Mouse (Mus musculus): ENCODE results near the gene Atg4a.

Atg4a gene

DNA sequence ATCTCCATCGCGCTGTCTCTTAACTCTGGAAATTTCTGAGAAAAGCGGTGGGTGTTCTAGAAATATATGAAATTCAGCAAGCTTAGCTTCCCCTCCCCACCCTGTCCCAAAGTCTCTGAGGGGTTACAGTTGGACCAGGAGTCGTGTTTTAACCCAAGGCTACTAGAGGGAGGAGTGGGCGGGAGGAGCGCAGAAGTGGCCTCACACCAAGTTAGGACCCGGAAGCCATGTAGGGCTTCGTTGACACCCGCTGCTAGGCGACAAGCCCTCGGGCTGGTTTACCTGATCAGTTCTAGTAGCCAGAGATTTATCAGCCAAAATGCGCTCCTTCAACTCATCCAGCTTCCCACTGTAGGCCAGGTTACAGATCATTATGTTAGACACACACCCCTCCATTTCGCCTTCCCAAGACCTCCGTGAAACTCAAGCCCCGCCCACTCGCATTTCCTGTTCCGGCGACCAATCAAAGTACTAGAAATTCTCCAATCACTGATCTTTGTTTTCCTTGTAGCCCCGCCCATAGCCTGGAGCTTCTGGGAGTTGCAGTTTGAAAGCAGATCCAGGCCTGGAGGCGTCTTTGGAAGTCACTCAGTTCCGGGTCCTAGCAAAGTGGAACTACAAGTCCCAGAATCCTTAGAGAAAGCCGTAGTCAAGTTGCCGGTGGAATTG, at the start of gene Atg4a, which contains the start of gene Psmd10:
TSS of gene Atg4a (plus strand) at position 636 of the 669 bp plus-strand sequence.
TSS of gene Psmd10 (minus strand) at position 457 of the 669 bp plus-strand sequence.
- peak; percentile 86 for DNase-seq (ENCODE audit: low read depth)

DNA sequence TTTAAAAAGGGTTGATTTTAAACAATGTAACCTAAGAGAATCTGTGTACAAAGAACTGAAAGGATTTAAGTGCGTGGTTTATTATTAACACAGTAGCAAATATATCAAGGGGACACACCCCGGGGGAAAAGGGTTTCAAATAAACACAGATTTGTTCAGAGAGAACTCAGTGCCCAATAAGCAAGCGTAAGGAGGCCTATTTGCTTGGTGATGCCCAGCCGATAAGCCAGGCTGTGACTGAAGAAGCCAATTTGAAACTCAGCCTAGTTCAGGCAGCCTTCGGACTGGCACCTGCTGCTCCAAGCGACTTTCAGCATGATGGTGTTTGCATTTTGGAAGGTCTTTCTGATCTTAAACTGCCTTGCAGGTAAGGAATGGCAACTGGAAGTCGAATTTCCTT, 49.3 kb upstream of the Atg4a start, which contains the start of gene Vsig1:
TSS of gene Vsig1 (plus strand) at position 249 of the 400 bp plus-strand sequence.
- DNase-seq (ENCODE audit: low read depth): no peak

DNA sequence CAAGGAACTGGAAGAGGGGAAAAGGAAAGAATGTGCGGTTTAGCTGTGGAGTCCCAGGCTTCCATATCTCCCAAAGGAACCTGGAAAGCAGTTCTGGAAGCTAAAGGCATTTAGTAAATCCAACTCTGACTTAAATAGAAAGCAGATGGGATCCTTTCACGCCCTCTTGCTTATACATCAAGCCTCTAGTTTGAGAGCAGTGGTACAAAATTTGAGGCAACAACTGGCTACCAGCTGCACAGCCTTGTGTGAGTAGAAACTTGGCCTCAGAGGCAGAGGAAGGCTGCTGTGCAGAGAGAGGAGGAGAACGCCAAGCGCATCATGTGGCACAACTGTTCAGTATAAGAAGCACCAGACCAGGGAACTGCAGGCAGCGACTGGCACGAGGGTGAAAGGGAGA, 35.4 kb upstream of the Atg4a start:
- peak; percentile 5 for DNase-seq (ENCODE audit: low read depth)

DNA sequence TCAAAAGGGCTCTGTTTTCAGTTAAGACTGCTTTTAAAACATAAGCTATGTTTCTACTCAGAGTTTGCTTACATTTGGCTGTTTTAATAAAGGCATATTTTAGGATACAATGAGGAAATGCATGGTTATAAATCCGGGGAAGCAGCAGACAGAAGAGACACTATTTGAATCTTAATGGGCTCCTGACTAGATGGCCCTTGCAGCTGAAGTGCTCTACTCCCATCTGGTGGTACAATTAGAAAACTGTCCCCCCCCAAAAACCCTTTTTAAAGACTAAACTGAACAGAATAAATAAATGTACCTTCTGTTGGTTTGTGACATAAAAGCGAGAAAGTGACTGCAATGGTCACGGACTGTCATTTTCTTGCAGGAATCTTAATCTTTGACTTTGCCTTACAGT, 24.6 kb upstream of the Atg4a start:
- no peak for DNase-seq (ENCODE audit: low read depth)

DNA sequence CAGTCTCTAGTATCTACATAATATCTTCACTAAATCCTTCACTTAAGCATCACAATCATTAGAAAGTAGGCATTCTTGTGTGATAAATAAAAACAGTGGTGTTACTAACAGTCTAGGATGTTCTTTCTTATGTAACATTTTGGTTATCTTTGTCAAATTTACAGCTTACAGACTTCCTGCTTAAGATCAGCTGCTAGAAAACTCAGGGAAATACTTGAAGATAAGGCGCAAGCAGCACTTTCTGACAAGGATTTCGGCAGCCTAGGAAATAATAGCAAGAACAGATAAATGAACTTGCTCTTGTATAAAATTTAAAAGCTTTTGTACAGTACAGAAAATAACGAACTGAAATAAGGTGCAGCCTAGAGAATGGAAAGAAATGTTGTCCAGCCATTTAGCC, 23.4 kb upstream of the Atg4a start:
- no peak for DNase-seq (ENCODE audit: low read depth)

DNA sequence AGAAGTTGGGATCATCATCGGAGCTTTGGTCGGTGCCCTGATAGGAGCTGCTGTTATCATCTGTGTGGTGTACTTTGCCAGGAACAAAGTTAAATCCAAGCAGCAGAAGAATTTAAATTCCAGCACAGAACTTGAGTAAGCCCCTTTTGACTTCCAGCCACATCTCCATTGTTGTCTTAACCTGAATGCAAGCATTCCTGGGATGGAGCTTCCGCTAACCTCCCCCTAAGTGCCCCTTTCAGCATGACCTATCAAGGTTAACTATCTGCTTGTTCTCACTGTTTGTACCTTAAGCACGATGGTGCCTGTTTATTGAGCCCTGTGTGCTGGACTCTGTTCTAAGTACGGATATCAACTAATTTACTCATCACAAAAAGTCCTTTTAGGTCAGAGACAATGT, 20.4 kb upstream of the Atg4a start:
- no peak for DNase-seq (ENCODE audit: low read depth)

DNA sequence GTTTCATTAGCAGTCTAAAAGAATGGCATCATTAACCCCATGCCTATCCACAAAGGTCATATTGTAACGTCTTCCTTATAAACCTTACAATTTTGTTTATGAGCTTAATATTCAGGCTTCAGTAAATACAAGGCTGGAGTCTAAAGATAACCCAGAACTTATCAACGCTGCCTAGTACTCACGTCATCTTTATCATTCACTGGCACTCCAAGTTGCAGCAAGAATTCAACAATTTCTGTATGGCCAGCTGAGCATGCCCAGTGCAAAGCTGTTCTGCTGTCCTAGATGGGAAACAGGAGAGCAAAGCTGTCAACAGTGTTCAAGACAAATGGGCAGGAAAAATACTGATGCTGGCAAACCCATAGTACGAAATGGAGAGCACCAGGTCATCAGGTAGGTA, 3.1 kb upstream of the Atg4a start:
- no peak for DNase-seq (ENCODE audit: low read depth)

DNA sequence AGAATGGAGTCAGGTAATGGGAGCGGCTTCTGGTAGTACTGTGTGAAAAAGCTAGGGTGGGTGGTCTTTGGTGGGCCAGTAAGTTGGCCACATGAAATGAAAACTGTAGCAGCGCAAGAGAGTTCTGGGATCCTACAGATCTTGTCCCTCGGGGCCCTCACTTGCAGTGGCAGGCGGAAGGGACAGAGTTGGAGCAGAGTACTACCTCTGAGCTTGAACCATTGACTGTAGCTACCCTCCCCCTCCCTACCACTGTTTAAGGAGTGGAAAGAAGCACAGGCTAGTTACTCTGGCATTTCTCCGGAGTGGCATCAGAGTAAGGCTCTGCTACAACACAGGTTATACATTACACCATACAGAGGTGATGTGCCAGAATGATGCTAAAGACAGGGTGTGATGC, 252 bp downstream of the Atg4a start:
- DNase-seq (ENCODE audit: low read depth): no peak

DNA sequence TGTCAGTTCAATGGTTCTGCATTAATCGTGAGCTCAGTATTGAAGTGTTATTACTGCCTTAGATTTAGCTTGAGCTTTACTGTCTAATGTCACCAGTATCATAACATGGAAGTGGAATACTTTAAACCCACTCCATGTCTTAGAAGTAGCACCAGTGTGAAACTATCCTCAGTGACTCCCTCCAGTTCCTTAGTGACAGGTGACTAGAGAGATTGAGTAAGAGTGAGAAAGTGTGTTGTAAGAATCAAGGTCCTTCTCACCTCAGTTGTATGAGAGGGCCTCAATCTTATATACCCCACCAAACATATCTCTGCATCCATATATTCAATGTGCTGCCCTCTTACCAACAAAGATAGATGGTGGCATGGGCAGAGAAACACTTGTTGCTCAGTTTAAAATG, 22.2 kb downstream of the Atg4a start:
- DNase-seq (ENCODE audit: low read depth): no peak

DNA sequence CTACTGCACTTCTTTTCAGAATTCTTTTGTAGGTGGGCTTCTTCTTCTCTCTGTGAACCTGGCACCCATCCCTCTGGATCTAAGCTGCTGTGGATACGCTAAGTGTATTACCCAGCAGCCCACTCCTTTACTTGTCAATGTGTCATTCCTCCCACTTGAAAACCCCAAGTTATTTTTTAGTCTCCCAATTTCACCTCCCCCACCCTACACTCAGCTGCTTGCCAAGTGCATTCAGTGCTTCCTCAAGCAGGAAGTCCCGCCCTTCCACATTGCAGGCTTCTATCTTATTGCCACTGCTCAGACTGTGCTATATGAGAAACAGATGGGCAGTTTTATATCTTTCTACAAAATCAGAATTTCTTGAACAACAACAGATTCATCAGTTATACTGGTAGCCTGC, 22.8 kb downstream of the Atg4a start:
- no peak for DNase-seq (ENCODE audit: low read depth)

DNA sequence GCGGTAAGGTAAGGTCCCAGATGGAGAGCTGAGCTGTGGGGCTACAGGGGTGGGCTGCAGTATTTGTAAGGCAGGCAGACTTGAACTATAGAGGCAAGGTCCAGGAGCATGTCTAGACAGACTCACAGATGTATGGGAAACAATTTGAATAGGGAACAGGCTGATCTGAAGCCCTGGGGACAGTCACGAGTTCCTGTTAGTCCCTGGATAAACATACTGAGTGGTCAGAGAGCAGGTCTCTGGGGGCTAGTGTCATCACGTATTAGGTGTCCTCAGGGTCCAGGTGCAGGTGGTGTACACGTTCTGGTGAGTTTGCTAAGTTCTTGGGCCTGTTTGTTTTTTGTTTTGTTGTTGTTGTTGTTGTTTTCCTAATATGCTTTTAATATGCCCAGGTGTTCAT, 23.5 kb downstream of the Atg4a start:
- DNase-seq (ENCODE audit: low read depth): no peak

DNA sequence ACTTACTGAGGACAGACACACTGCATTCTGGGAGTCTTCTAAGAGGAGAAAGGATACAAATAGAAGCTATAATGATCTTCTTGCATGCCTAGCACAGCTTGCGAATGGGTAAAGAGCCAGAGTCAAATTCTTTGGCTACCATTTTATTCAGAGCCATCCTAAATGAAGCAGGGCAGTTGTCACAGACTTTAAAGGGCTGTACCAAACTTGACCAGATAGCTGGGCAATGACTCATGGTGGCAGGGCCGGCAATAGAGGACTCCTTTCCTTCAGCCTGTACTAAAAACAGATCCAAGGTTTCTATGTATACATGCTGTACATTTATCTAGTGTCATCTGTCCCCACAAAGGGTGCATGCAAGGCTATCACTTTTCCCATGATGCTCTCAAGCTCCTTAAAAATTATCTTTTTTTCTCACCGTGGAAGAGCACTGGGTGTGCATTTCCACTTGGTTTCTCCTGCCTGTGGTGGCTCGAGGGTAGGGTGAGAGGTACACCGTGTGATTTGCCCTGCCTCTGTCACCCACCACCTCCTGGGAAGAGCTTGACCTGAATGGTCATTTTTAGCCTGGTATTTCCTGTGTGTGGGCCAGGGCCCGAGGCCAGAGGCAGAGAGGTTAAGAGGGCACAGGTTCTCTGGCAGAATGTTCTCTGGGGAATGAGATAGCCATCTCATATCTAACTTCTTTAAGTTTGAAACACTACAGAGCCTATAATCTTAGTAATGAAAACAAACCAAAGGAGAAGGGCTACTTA, 26.7 kb downstream of the Atg4a start:
- DNase-seq (ENCODE audit: low read depth): no peak

DNA sequence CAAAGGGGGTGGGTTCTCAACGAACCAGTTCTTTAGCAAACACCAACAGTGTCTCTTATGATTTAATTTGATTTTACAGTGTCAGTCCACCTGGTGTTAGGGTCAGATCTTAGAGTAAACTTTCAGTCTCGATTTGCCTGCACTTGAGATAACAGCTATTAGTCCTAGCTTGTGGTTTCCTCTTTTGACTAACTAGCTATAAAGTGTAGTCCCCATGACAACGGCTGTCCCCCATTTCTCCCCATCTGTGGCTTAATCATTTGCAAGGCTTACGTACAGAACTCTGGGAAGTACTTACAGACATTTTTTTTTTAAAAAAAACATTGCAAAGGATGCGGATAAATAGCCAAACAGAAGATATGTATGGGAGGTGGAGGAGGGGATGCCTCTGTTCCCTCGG, 28.1 kb downstream of the Atg4a start:
- no peak for DNase-seq (ENCODE audit: low read depth)

DNA sequence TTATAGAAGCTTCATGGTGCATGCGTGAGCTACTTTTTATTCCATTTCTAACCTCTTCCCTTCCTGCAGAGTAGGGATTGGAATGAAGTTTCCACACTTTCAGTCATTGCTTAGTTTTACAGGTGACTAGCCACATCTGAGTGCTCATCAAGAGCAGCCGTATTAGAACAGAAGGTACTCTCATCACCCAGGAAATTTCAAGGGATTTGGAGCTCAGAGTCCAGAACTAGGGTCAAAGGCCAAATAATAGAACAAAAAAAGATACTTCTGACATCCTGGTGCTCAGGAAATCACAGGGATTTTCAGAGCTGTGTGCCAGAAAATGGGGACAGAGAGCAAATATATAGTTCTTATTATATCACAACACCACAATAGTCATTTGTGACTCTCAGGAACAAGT, 28.5 kb downstream of the Atg4a start:
- DNase-seq (ENCODE audit: low read depth): no peak

DNA sequence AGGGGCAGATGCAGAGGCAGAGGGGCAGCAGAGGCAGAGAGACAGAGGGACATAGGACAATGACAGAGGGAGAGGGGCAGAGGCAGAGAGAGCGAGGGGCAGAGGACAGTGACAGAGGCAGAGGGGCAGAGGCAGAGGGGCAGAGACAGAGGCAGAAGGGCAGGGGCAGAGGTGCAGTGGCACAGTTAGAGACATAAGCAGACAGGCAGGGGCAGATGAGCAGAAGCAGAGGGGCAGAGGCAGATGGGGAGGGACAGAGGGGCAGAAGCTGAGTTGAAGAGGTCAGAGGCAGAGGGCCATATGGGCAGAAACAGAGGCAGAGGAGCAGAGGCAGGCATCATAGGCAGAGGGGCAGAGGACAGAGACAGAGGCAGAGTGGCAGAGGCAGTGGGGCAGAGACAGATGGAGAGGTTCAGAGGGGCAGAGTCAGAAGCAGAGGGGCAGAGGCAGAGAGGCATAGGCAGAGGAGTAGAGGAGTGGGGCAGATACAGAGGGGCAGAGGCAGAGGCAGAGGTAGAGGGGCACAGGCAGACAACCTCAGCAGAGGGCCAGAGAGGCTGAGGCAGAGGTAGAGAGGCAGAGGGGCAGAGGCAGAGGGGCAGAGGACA, 40.3 kb downstream of the Atg4a start:
- DNase-seq (ENCODE audit: low read depth): no peak

DNA sequence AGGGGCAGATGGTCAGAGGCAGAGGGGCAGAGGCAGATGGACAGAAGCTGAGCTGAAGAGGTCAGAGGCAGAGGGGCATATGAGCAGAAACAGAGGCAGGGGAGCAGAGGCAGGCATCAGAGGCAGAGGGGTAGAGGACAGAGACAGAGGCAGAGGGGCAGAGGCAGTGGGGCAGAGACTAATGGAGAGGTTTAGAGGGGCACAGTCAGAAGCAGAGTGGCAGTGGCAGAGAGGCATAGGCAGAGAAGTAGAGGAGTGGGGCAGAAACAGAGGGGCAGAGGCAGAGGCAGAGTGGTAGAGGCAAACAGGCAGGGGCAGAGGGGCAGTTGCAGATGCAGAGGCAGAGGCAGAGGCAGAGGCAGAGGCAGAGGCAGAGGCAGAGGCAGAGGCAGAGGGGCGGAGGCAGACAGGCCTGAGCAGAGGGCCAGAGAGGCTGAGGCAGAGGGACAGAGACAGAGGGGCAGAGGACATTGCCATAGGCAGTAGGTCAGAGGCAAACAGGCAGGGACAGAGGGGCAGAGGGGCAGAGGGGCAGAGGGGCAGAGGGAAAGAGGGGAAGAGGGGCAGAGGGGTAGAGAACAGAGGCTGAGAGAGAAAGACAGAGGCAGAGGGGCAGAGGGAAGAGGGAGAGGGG, 41.3 kb downstream of the Atg4a start:
- DNase-seq (ENCODE audit: low read depth): no peak

DNA sequence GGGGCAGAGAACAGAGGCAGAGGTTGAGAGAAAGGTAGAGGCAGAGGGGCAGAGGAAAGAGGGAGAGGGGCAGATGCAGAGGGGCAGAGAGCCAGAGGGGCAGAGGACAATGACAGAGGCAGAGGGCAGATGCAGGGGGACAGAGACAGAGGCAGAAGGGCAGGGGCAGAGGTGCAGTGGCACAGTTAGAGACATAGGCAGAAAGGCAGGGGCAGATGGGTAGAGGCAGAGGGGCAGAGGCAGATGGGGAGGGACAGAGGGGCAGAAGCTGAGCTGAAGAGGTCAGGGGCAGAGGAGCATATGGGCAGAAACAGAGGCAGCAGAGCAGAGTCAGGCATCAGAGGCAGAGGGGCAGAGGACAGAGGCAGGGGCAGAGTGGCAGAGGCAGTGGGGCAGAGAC, 42.2 kb downstream of the Atg4a start:
- DNase-seq (ENCODE audit: low read depth): no peak

DNA sequence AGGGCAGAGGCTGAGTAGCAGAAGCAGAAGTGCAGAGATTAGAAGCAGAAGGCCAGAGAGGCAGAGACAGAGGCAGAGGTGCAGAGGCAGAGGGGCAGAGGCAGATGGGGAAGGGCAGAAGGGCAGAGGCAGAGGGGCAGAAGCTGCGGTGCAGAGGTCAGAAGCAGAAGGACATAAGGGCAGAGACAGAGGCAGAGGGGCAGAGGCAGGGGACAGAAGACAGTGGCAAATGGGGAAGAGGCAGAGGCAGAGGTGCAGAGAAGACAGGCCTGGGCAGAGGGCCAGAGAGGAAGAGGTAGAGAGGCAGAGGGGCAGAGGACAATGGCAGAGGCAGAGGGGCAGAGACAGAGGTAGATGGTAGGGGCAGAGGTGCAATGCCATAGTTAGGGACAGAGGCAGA, 193.0 kb downstream of the Atg4a start:
- DNase-seq (ENCODE audit: low read depth): no peak

DNA sequence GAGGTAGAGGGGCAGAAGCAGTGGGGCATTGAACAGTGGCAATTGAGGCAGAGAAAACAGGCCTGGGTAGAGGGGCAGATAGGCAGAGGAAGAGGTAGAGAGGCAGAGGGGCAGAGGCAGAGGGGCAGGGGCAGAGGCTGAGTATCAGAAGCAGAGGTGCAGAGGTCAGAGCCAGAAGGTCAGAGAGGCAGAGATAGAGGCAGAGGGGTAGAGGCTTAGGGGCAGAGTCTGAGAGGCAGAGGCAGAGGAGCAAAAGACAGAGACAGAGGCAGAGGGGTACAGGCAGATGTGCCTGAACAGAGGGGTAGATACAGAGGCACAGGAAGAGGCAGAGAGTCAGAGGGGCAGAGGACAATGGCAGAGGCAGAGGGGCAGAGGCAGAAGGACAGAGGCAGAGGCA, 193.6 kb downstream of the Atg4a start:
- no peak for DNase-seq (ENCODE audit: low read depth)

DNA sequence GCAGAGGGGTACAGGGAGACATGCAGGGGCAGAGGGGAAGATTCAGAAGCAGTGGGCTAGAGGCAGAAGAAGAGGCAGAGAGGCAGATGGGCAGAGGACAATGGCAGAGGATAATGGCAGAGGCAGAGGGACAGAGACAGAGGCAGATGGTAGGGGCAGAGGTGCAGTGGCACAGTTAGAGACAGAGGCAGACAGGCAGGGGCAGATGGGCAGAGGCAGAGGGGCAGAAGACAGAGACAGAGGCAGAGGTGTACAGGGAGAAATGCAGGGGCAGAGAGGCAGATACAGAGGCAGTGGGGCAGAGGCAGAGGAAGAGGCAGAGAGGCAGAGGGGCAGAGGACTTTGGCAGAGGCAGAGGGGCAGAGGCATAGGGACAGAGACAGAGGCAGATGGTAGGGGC, 194.5 kb downstream of the Atg4a start:
- DNase-seq (ENCODE audit: low read depth): no peak

DNA sequence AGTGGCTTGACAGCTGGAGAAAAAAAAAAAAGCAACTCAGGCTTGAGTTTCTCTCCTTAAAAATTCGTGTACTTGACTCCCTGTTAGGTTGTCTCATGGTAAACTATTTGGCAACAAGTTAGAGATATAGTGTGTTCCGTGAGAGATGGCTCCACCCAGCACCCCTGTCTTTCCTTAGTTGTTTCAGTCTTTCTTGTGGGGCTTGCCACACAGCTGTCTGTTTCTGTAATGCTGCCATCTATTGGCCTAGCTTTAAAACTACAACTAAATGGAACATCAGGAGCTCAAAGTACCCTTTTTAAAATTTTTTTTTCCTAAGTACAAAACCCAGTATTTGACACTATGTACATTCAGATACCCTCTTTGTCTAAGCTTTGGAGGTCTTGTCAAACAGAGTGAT, 200.0 kb downstream of the Atg4a start:
- DNase-seq (ENCODE audit: low read depth): no peak

DNA sequence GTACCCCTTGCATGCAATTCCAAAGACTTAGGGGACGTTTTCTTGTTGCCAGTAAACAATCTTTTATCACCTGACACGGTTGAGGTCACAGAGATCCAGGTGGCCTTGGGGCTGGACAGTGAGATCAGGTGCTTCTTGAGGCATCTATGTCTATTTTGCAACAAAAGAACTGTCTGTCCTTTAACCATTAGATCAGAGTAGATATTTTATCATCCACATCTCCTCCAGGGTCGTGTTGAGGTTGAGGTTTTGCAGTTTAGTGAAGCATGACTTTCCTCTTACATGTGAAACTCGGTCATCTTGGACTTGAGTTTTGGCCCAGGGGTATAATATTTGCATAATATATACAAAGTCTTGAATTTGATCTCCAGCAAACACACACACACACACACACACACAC, 200.9 kb downstream of the Atg4a start:
- no peak for DNase-seq (ENCODE audit: low read depth)

DNA sequence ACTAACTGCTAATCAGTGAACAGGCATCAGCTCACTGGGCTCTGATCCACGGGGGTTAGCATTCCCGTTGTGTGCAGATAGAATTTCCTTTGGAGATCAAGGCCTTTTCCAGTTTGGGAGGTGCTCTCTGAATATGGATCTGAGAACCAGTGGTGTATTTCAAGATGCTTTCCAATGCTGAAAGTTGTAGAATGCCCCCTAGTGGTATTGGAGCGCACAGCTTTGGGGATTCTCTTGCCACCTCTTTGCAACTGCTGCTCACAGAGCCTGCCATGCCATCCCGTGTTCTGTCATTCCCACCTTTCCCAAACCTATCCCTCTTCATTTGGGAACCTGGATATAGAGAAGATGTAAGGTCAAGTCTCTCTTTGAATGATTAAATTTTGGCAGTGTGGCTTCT, 201.5 kb downstream of the Atg4a start:
- DNase-seq (ENCODE audit: low read depth): no peak
